Mouse (Mus musculus) right cerebral cortex, postnatal 4 days (tissue): Measurements from ENCODE around the gene 1700017B05Rik.
"Not testable (repeated sequence)": the region's sequence is repeated elsewhere in the genome, so short reads cannot be mapped to it uniquely, and the experiment has no call there.

Experiments used
- DNase-seq: peaks from one replicate; pipeline ENCODE4 v3.0.0-alpha.2; 2022

The 1700017B05Rik gene

DNA sequence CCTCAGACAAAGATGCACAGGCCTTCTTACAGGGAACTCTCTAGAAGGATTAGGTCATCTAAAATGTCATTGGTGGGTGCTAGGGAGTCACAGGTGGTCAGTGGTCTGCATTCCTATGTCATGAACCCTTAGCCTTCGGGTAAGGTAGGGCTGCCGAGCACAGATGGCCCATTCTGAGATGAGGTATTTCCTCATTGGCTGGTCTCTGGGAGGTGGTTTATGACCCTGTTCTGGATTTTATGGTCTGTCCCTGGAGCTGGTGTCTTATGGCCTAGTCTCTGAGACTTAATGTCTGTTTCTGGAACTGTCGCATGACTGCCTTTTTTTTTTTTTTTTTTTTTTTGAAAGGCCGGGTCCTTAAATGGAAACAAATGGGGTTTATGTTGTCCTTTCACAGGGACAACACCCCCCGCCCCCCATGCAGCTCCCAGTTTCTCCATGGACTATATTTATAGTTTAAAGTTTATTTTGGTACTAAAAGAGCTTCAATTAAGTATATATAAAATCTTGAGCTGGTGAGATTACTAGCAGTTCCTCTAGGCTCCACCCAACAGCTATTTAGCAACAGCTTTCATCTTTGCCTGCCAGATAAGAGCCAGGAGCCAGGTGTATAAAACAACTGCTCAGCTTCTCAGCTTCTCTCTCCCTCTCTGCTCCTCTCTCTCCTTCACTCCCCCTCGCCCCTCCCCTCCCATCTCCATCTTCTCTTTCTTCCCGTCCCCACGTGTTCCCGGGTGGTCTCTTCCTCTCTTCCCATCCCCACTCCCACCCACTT is 49.8 kb downstream of the 1700017B05Rik start:
- DNase-seq: no peak

DNA sequence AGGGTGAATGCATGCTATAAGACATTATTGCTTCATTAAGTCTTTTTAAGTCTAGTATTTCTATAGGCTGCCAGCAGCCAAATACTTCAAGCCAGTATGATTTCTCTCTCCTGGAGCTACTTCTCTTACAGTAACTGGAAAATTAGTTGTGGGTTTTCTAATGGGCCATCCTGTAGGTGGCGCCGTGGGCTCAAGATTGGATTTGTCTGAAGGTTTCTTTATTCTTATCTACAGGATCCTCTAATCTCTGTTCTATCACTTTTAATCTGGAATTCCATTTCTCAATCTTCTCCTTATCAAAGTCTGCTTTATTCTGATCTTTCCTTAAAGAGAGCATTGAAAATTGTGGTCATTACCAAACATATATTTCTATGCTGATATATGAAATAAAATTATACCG is 53.1 kb downstream of the 1700017B05Rik start:
- peak; percentile 57 for DNase-seq

DNA sequence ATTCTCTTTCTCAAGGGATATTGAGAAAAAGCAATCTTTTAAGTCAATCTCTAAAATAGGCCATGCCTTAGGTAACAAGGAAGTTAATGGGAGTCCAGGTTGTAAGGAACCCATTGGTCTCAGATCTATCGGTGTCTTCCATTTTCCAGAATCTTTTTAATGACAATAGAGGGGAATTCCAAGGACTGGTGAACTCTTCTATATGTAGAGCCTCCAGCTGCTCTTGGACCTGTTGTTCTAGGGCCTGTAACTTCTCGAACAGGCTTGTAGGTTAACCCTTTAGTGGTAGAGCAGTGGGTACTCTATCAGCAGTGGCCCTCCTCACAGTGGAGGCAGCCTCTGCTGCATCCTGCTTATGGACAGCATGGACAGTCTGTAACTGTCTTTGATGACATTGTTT is 55.5 kb downstream of the 1700017B05Rik start:
- no peak for DNase-seq

DNA sequence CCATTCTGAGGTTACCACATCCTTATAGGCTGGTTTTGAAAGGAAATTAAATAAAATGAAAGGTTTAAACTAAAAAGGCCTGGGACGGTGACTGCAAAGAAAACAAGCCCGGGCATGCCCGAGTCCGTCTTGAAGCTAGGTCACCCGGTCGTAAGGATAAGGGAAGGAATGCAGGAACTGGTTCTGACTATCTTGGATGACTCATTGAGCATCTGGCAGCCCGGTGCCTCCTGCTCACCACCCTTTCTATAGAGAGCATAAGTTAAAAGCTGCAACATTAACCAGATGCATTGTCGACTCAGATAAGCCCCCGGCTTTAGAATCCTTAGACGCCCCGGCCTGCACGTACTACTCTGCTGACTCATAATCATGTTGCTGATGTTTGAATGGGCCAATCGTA is 58.8 kb downstream of the 1700017B05Rik start:
- not testable (repeated sequence) for DNase-seq
